Mouse (Mus musculus) midbrain, embryonic 10.5 days (tissue): Measurements from ENCODE around the gene Col5a1. TPM values are rescaled to one million over a fixed set of nuclear protein-coding genes. Genes with fewer than 3 reads are reported as not detected.
A peak's percentile ranks its signal among the peaks of the same experiment; 100 is the strongest.

Experiments
- DNase-seq: peaks from one replicate; pipeline ENCODE4 v3.0.0-alpha.2; 2017; ENCODE audit warnings: low spot score
- H3K27ac ChIP-seq: fragments of 300-500 bp; sonication (generic); replicated peaks from 2 replicates; pipeline ENCODE4 v1.5.1; 2016; ENCODE audit warnings: mild to moderate bottlenecking
- H3K27me3 ChIP-seq: fragments of 300-500 bp; sonication (generic); 2 replicates; pipeline ENCODE4 v1.6.1; 2016; ENCODE audit warnings: low read depth, mild to moderate bottlenecking; ENCODE audit not compliant: poor library complexity, severe bottlenecking
- H3K36me3 ChIP-seq: fragments of 300-500 bp; sonication (generic); 2 replicates; pipeline ENCODE4 v1.6.1; 2016; ENCODE audit warnings: mild to moderate bottlenecking, moderate library complexity
- H3K4me1 ChIP-seq: fragments of 300-500 bp; sonication (generic); 2 replicates; pipeline ENCODE4 v1.6.1; 2016
- H3K4me3 ChIP-seq: fragments of 300-500 bp; sonication (generic); 2 replicates; pipeline ENCODE4 v1.5.1; 2016; ENCODE audit warnings: mild to moderate bottlenecking, moderate library complexity
- H3K9me3 ChIP-seq: fragments of 300-500 bp; sonication (generic); replicated peaks from 2 replicates; pipeline ENCODE4 v1.6.1; 2016; ENCODE audit warnings: mild to moderate bottlenecking
- WGBS: fragments of 180-500 bp; shearing (Covaris S2); methylation state at CpG from one replicate; pipeline ENCODE4 v1.1.7; 2016; 5-methylcytosine and 5-hydroxymethylcytosine counted together
- polyA plus RNA-seq: library from polyadenylated mRNA; unstranded; fragments of >200 nt; fragmentation: Nextera tagmentation; extraction: Ambion mirVana; gene quantifications from 2 replicates; pipeline ENCODE4 v1.2.1, GENCODE M21; 2016

The Col5a1 gene
- polyA plus RNA-seq, 1 experiment from 2014 or later = 16.2 TPM

- Histone ChIP-seq H3K4me3 (no peak overlapping the region), H3K27ac (0 out of 2 replicates have a peak overlapping the region, but pooled peaks have one; percentile 13), H3K27me3 (no peaks in the 10 kb centered on the region), H3K36me3 (no peaks in the 10 kb centered on the region), H3K4me1 (peaks cover 8% of the 10 kb centered on the region; the same call in 1 of the 2 replicates), H3K9me3 (no peaks in the 10 kb centered on the region)
- 73% methylated on average over 11 of the region's 11 CpGs for WGBS
- DNase-seq = no peak
These were observed 48.0 kb downstream of the Col5a1 start for GRCm38 (mm10) chr2:27934269-27934668.

- Histone ChIP-seq H3K9me3 (no peaks in the 10 kb centered on the region), H3K27ac (no peak overlapping the region), H3K27me3 (no peaks in the 10 kb centered on the region), H3K4me3 (no peak overlapping the region), H3K4me1 (peaks cover 8% of the 10 kb centered on the region; the same call in 1 of the 2 replicates), H3K36me3 (no peaks in the 10 kb centered on the region)
- 91% methylated on average over 9 of the region's 9 CpGs for WGBS
- no peak for DNase-seq
These were observed 48.6 kb downstream of the Col5a1 start for GRCm38 (mm10) chr2:27934831-27935230.

GRCm38 (mm10) chr2:27935441-27935840, 49.2 kb downstream of the Col5a1 start:
- H3K36me3 ChIP-seq = no peaks in the 10 kb centered on the region
- 97% methylated on average over 2 of the region's 2 CpGs for WGBS
- DNase-seq = no peak
- no peaks in the 10 kb centered on the region for H3K27me3 ChIP-seq
- H3K4me3 ChIP-seq = no peak overlapping the region
- peaks cover 8% of the 10 kb centered on the region; the same call in 1 of the 2 replicates for H3K4me1 ChIP-seq
- no peaks in the 10 kb centered on the region for H3K9me3 ChIP-seq
- H3K27ac ChIP-seq = no peak overlapping the region

GRCm38 (mm10) chr2:27936607-27937191, 50.5 kb downstream of the Col5a1 start:
- Histone ChIP-seq H3K27me3 (no peaks in the 10 kb centered on the region), H3K36me3 (no peaks in the 10 kb centered on the region)
- WGBS = 87% methylated on average over 9 of the region's 9 CpGs

GRCm38 (mm10) chr2:27939433-27939832, 53.2 kb downstream of the Col5a1 start:
- no peak overlapping the region for H3K4me3 ChIP-seq
- H3K27me3 ChIP-seq = no peaks in the 10 kb centered on the region
- H3K27ac ChIP-seq = no peak overlapping the region
- H3K36me3 ChIP-seq = no peaks in the 10 kb centered on the region
- H3K9me3 ChIP-seq = no peaks in the 10 kb centered on the region
- H3K4me1 ChIP-seq = no peaks in the 10 kb centered on the region
- WGBS = 96% methylated on average over 4 of the region's 4 CpGs
- no peak for DNase-seq

More at GRCm38 (mm10) chr2:27936607-27937191, 50.5 kb downstream of the Col5a1 start:
- DNase-seq = no peak
- peaks cover 5% of the 10 kb centered on the region; the same call in 1 of the 2 replicates for H3K4me1 ChIP-seq
- no peak overlapping the region for H3K27ac ChIP-seq
- H3K4me3 ChIP-seq = no peak overlapping the region
- no peaks in the 10 kb centered on the region for H3K9me3 ChIP-seq

- Histone ChIP-seq H3K4me3 (no peak overlapping the region), H3K27me3 (no peaks in the 10 kb centered on the region), H3K27ac (no peak overlapping the region), H3K36me3 (no peaks in the 10 kb centered on the region), H3K4me1 (no peaks in the 10 kb centered on the region), H3K9me3 (no peaks in the 10 kb centered on the region)
- WGBS = 85% methylated on average over 12 of the region's 12 CpGs
- no peak for DNase-seq
These were observed 53.9 kb downstream of the Col5a1 start for GRCm38 (mm10) chr2:27940144-27940543.

- Histone ChIP-seq H3K27ac (no peak overlapping the region), H3K4me1 (no peaks in the 10 kb centered on the region), H3K36me3 (peaks cover 13% of the 10 kb centered on the region), H3K9me3 (no peaks in the 10 kb centered on the region), H3K27me3 (no peaks in the 10 kb centered on the region), H3K4me3 (no peak overlapping the region)
- no peak for DNase-seq
- 89% methylated on average over 4 of the region's 4 CpGs for WGBS
These were observed 61.0 kb downstream of the Col5a1 start for GRCm38 (mm10) chr2:27947252-27947651.

- no peaks in the 10 kb centered on the region for H3K9me3 ChIP-seq
- no peaks in the 10 kb centered on the region for H3K27me3 ChIP-seq
- no peak overlapping the region for H3K27ac ChIP-seq
- WGBS = 88% methylated on average over 5 of the region's 5 CpGs
- no peak overlapping the region for H3K4me3 ChIP-seq
- H3K36me3 ChIP-seq = peaks cover 17% of the 10 kb centered on the region
- DNase-seq = no peak
- H3K4me1 ChIP-seq = no peaks in the 10 kb centered on the region
These were observed 61.7 kb downstream of the Col5a1 start for GRCm38 (mm10) chr2:27947917-27948316.

GRCm38 (mm10) chr2:27953866-27954265, 67.6 kb downstream of the Col5a1 start:
- no peaks in the 10 kb centered on the region for H3K27me3 ChIP-seq
- WGBS = 94% methylated on average over 3 of the region's 3 CpGs
- peaks cover 19% of the 10 kb centered on the region for H3K4me1 ChIP-seq
- DNase-seq = no peak
- peaks cover 19% of the 10 kb centered on the region for H3K36me3 ChIP-seq
- no peaks in the 10 kb centered on the region for H3K9me3 ChIP-seq
- H3K4me3 ChIP-seq = no peak overlapping the region
- no peak overlapping the region for H3K27ac ChIP-seq

GRCm38 (mm10) chr2:27954924-27955323, 68.7 kb downstream of the Col5a1 start:
- Histone ChIP-seq H3K27ac (no peak overlapping the region), H3K27me3 (no peaks in the 10 kb centered on the region), H3K36me3 (peaks cover 19% of the 10 kb centered on the region), H3K4me1 (peaks cover 19% of the 10 kb centered on the region), H3K9me3 (no peaks in the 10 kb centered on the region), H3K4me3 (no peak overlapping the region)
- peak; percentile 18 for DNase-seq
- WGBS = 71% methylated on average over 3 of the region's 3 CpGs

GRCm38 (mm10) chr2:27956751-27957150, 70.5 kb downstream of the Col5a1 start:
- DNase-seq = no peak
- 80% methylated on average over 7 of the region's 7 CpGs for WGBS
- Histone ChIP-seq H3K36me3 (peaks cover 12% of the 10 kb centered on the region), H3K4me3 (no peak overlapping the region), H3K4me1 (peaks cover 19% of the 10 kb centered on the region), H3K27me3 (no peaks in the 10 kb centered on the region), H3K27ac (0 out of 2 replicates have a peak overlapping the region, but pooled peaks have one; percentile 0), H3K9me3 (no peaks in the 10 kb centered on the region)

- 67% methylated on average over 5 of the region's 5 CpGs for WGBS
- Histone ChIP-seq H3K27ac (0 out of 2 replicates have a peak overlapping the region, but pooled peaks have one; percentile 0), H3K9me3 (no peaks in the 10 kb centered on the region), H3K27me3 (no peaks in the 10 kb centered on the region), H3K4me1 (peaks cover 19% of the 10 kb centered on the region), H3K36me3 (peaks cover 11% of the 10 kb centered on the region), H3K4me3 (no peak overlapping the region)
- no peak for DNase-seq
These were observed 71.0 kb downstream of the Col5a1 start for GRCm38 (mm10) chr2:27957184-27957583.

GRCm38 (mm10) chr2:27959275-27959674, 73.0 kb downstream of the Col5a1 start:
- Histone ChIP-seq H3K4me3 (no peak overlapping the region), H3K9me3 (no peaks in the 10 kb centered on the region), H3K36me3 (0 out of 2 replicates have a peak, but pooled peaks cover 6% of the 10 kb centered on the region), H3K4me1 (peaks cover 19% of the 10 kb centered on the region), H3K27ac (no peak overlapping the region), H3K27me3 (no peaks in the 10 kb centered on the region)
- WGBS = 80% methylated on average over 6 of the region's 6 CpGs
- no peak for DNase-seq
